Comparison of ENCODE assay signal across 7 mouse cellular contexts in genomic region chr7:110613381-110614132, GRCm38 (mm10). TPM values are rescaled to one million over a fixed set of nuclear protein-coding genes. Genes with fewer than 3 reads are reported as not detected.
DNase-seq lines count a peak whose midpoint lies in the region; ATAC-seq lines count a peak whose summit lies in the region.

No protein-coding gene starts in this region.

- WGBS in lung, embryonic 16.5 days: 1% methylated on average over 17 of the region's 17 CpGs
- WGBS in embryonic facial prominence, embryonic 11.5 days: 5% methylated on average over 17 of the region's 17 CpGs
- 4% methylated on average over 17 of the region's 17 CpGs for WGBS in hindbrain, embryonic 13.5 days
- 4% methylated on average over 17 of the region's 17 CpGs for WGBS in midbrain, embryonic 14.5 days

- no peaks in the 10 kb centered on the region for H3K9me3 ChIP-seq in lung, embryonic 16.5 days (ENCODE audit: control insufficient read depth, low read length)
- no peaks in the 10 kb centered on the region for H3K9me3 ChIP-seq in embryonic facial prominence, embryonic 11.5 days (replicated peaks; ENCODE audit: control insufficient read depth, low read length)
- no peaks in the 10 kb centered on the region for H3K9me3 ChIP-seq in hindbrain, embryonic 13.5 days
- H3K9me3 ChIP-seq in midbrain, embryonic 14.5 days (ENCODE audit: control insufficient read depth, low read length): no peaks in the 10 kb centered on the region

- H3K36me3 ChIP-seq in lung, embryonic 16.5 days (ENCODE audit: control insufficient read depth, insufficient read depth, low read length): no peaks in the 10 kb centered on the region
- H3K36me3 ChIP-seq in embryonic facial prominence, embryonic 11.5 days (replicated peaks; ENCODE audit: control insufficient read depth, insufficient read depth, low read depth, low read length): no peaks in the 10 kb centered on the region
- no peaks in the 10 kb centered on the region for H3K36me3 ChIP-seq in hindbrain, embryonic 13.5 days
- H3K36me3 ChIP-seq in midbrain, embryonic 14.5 days (ENCODE audit: control insufficient read depth, insufficient read depth, low read length): no peaks in the 10 kb centered on the region

- peak overlapping the region; percentile 90 for H3K4me2 ChIP-seq in lung, embryonic 16.5 days (ENCODE audit: low read depth, low read length)
- H3K4me2 ChIP-seq in embryonic facial prominence, embryonic 11.5 days (ENCODE audit: low read depth, low read length): peak overlapping the region; percentile 78
- peak overlapping the region; percentile 86 for H3K4me2 ChIP-seq in hindbrain, embryonic 13.5 days
- peak overlapping the region; percentile 87 for H3K4me2 ChIP-seq in midbrain, embryonic 14.5 days (ENCODE audit: low read length)

- peak overlapping the region; percentile 98 for H3K9ac ChIP-seq in lung, embryonic 16.5 days (ENCODE audit: low read length)
- H3K9ac ChIP-seq in embryonic facial prominence, embryonic 11.5 days (replicated peaks; ENCODE audit: low read length): peak overlapping the region; percentile 94
- H3K9ac ChIP-seq in hindbrain, embryonic 13.5 days: peak overlapping the region; percentile 95
- peak overlapping the region; percentile 96 for H3K9ac ChIP-seq in midbrain, embryonic 14.5 days (replicated peaks; ENCODE audit: low read length)

- H3K27ac ChIP-seq in lung, embryonic 16.5 days (ENCODE audit: low read length): peak overlapping the region; percentile 100
- peak overlapping the region; percentile 95 for H3K27ac ChIP-seq in embryonic facial prominence, embryonic 11.5 days (replicated peaks; ENCODE audit: low read depth, low read length)
- peak overlapping the region; percentile 99 for H3K27ac ChIP-seq in hindbrain, embryonic 13.5 days
- H3K27ac ChIP-seq in midbrain, embryonic 14.5 days (replicated peaks; ENCODE audit: low read depth, low read length): peak overlapping the region; percentile 97

- peak overlapping the region; percentile 91 for H3K4me3 ChIP-seq in lung, embryonic 16.5 days (ENCODE audit: low read length)
- peak overlapping the region; percentile 84 for H3K4me3 ChIP-seq in embryonic facial prominence, embryonic 11.5 days (ENCODE audit: low read depth, low read length)
- H3K4me3 ChIP-seq in hindbrain, embryonic 13.5 days: peak overlapping the region; percentile 89
- peak overlapping the region; percentile 94 for H3K4me3 ChIP-seq in midbrain, embryonic 14.5 days (replicated peaks; ENCODE audit: low read depth, low read length)

- no peak for ATAC-seq in lung, embryonic 16.5 days (ENCODE audit: low read depth)
- ATAC-seq in embryonic facial prominence, embryonic 11.5 days (replicated peaks; ENCODE audit: insufficient number of reproducible peaks, low FRiP score, low TSS enrichment, low read depth): no peak
- ATAC-seq in hindbrain, embryonic 13.5 days (ENCODE audit: low FRiP score): peak; percentile 26; the same call in 1 of the 2 replicates
- no peak for ATAC-seq in midbrain, embryonic 14.5 days (ENCODE audit: low FRiP score, low TSS enrichment)

- H3K4me1 ChIP-seq in lung, embryonic 16.5 days (replicated peaks; ENCODE audit: control insufficient read depth, insufficient read depth, low read length): peaks cover 20% of the 10 kb centered on the region
- H3K4me1 ChIP-seq in embryonic facial prominence, embryonic 11.5 days (ENCODE audit: control insufficient read depth, insufficient read depth, low read length): no peaks in the 10 kb centered on the region; the same call in 1 of the 2 replicates
- peaks cover 29% of the 10 kb centered on the region for H3K4me1 ChIP-seq in hindbrain, embryonic 13.5 days (replicated peaks)
- H3K4me1 ChIP-seq in midbrain, embryonic 14.5 days (ENCODE audit: control insufficient read depth, insufficient read depth, low read length): peaks cover 11% of the 10 kb centered on the region; the same call in 1 of the 2 replicates

- DNase-seq in lung, postnatal 14 days: no peak
- no peak for DNase-seq in embryonic facial prominence, embryonic 11.5 days (ENCODE audit: low spot score)
- no peak for DNase-seq in midbrain, embryonic 14.5 days
- DNase-seq in right cerebral cortex, postnatal 14 days: no peak
- DNase-seq in adrenal gland, adult 2 months: no peak

- H3K27me3 ChIP-seq in lung, embryonic 16.5 days (ENCODE audit: control insufficient read depth, insufficient read depth, low read depth, low read length): no peaks in the 10 kb centered on the region
- H3K27me3 ChIP-seq in embryonic facial prominence, embryonic 11.5 days (ENCODE audit: control insufficient read depth, insufficient read depth, low read length): no peaks in the 10 kb centered on the region
- peaks cover 13% of the 10 kb centered on the region for H3K27me3 ChIP-seq in hindbrain, embryonic 13.5 days
- peaks cover 6% of the 10 kb centered on the region for H3K27me3 ChIP-seq in midbrain, embryonic 14.5 days (ENCODE audit: control insufficient read depth, insufficient read depth, low read length)

RNA-seq across cellular contexts. Expression of gene Sbf2, which starts 1.2 kb away (rescaled TPM):
- 37.0 and 37.9 TPM in 2 replicates for polyA plus RNA-seq in lung, embryonic 16.5 days (2015; fragmentation: Nextera tagmentation; extraction: Ambion mirVana)
- polyA plus RNA-seq in embryonic facial prominence, embryonic 11.5 days (2014; fragmentation: Nextera tagmentation; extraction: Ambion mirVana): 25.2 and 25.4 TPM in 2 replicates
- 60.3 and 62.1 TPM in 2 replicates for polyA plus RNA-seq in hindbrain, embryonic 13.5 days (2015; fragmentation: Nextera tagmentation; extraction: Ambion mirVana)
- 73.5 and 77.4 TPM in 2 replicates for polyA plus RNA-seq in midbrain, embryonic 14.5 days (2014; fragmentation: Nextera tagmentation; extraction: Ambion mirVana)
- total RNA-seq in adrenal gland, adult 2 months (2021): 10 to 100 TPM; 42.6 to 43.8 TPM
- polyA plus RNA-seq in adrenal gland, adult 2 months (2012; rRNA removed): 7.3 and 8.0 TPM in 2 replicates

RNA-seq across cellular contexts. Expression of gene Adm, which starts 13.9 kb away (rescaled TPM):
- polyA plus RNA-seq in lung, embryonic 16.5 days (2015; fragmentation: Nextera tagmentation; extraction: Ambion mirVana): 6.4 and 8.2 TPM in 2 replicates
- 1.5 and 2.0 TPM in 2 replicates for polyA plus RNA-seq in embryonic facial prominence, embryonic 11.5 days (2014; fragmentation: Nextera tagmentation; extraction: Ambion mirVana)
- polyA plus RNA-seq in hindbrain, embryonic 13.5 days (2015; fragmentation: Nextera tagmentation; extraction: Ambion mirVana): 3.0 and 3.9 TPM in 2 replicates
- polyA plus RNA-seq in midbrain, embryonic 14.5 days (2014; fragmentation: Nextera tagmentation; extraction: Ambion mirVana): 1.4 and 3.2 TPM in 2 replicates
- 10 to 100 TPM; 12.0 to 31.5 TPM for total RNA-seq in adrenal gland, adult 2 months (2021)
- polyA plus RNA-seq in adrenal gland, adult 2 months (2012; rRNA removed): 11.7 and 25.1 TPM in 2 replicates
